Mouse (Mus musculus): ENCODE measurements around the gene Klhl22. TPM values are rescaled to one million over a fixed set of nuclear protein-coding genes. Genes with fewer than 3 reads are reported as not detected.

The Klhl22 gene
- polyA plus RNA-seq, 1 experiment from 2014 or later, result 83.9 TPM

- Histone ChIP-seq H3K36me3 (peaks cover 43% of the 10 kb centered on the region), H3K27me3 (no peaks in the 10 kb centered on the region), H3K4me2 (no peak overlapping the region), H3K27ac (no peak overlapping the region), H3K4me3 (no peak overlapping the region), H3K4me1 (peaks cover 35% of the 10 kb centered on the region), H3K9me3 (no peaks in the 10 kb centered on the region), H3K9ac (no peak overlapping the region)
- 82% methylated on average over 4 of the region's 4 CpGs for WGBS
- ATAC-seq (ENCODE audit: insufficient number of reproducible peaks, low FRiP score, low TSS enrichment, low read depth), result no peak
These were observed 34.6 kb downstream of the Klhl22 start for GRCm38 (mm10) chr16:17794047-17794446.

- H3K27ac ChIP-seq, result peak overlapping the region; percentile 40
- no peak overlapping the region for H3K9ac ChIP-seq
- ATAC-seq (ENCODE audit: insufficient number of reproducible peaks, low FRiP score, low TSS enrichment, low read depth), result no peak
- no peaks in the 10 kb centered on the region for H3K9me3 ChIP-seq
- WGBS, result 66% methylated on average over 5 of the region's 5 CpGs
- no peak overlapping the region for H3K4me2 ChIP-seq
- H3K4me1 ChIP-seq, result peaks cover 49% of the 10 kb centered on the region
- H3K36me3 ChIP-seq, result peaks cover 30% of the 10 kb centered on the region
- H3K27me3 ChIP-seq, result no peaks in the 10 kb centered on the region
- no peak overlapping the region for H3K4me3 ChIP-seq
These were observed 36.2 kb downstream of the Klhl22 start for GRCm38 (mm10) chr16:17795643-17796042.

DNA sequence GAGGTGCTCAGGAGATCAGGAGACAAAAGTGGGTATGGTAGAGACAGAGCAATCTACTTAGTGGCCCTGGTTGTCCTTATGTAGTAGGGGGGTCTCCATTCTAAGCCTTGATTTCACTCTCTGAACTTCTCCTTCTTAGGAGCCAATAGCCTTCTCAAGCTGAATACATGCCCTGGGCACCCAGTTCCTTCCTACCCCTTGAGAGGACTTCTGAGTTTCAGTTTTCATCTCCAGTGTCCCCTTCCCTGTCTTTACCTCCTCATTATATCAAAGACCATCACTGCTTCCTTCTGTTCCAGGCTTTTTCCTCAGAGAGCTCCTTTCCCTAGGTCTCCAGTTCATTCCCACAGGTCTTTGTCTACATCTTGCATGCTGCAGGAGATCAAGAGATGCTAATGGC lies 37.1 kb downstream of the Klhl22 start:
- Histone ChIP-seq H3K27me3 (0 out of 2 replicates have a peak, but pooled peaks cover under 1% of the 10 kb centered on the region), H3K4me3 (peak overlapping the region; percentile 70), H3K4me2 (peak overlapping the region; percentile 62), H3K36me3 (peaks cover 21% of the 10 kb centered on the region), H3K4me1 (peaks cover 57% of the 10 kb centered on the region), H3K27ac (peak overlapping the region; percentile 98), H3K9me3 (no peaks in the 10 kb centered on the region), H3K9ac (peak overlapping the region; percentile 92)
- no peak for ATAC-seq (ENCODE audit: insufficient number of reproducible peaks, low FRiP score, low TSS enrichment, low read depth)

GRCm38 (mm10) chr16:17796971-17797811 lies 37.8 kb downstream of the Klhl22 start, which contains the start of gene Scarf2:
Gene Scarf2, plus strand, starts transcription at chr16:17797282.
- Histone ChIP-seq H3K27ac (peak within 1 kb of the TSS; percentile 98), H3K9ac (peak within 1 kb of the TSS; percentile 92), H3K9me3 (no peaks in the 10 kb centered on the region), H3K4me3 (peak within 1 kb of the TSS; percentile 70), H3K4me2 (peak within 1 kb of the TSS; percentile 62), H3K27me3 (peaks cover 7% of the 10 kb centered on the region), H3K4me1 (peaks cover 64% of the 10 kb centered on the region), H3K36me3 (peaks cover 15% of the 10 kb centered on the region)
- WGBS, result under 1% methylated on average over 70 of the region's 81 CpGs
- ATAC-seq (ENCODE audit: insufficient number of reproducible peaks, low FRiP score, low TSS enrichment, low read depth), result peak; percentile 76

GRCm38 (mm10) chr16:17797812-17798311 lies 38.4 kb downstream of the Klhl22 start:
- WGBS, result 2% methylated on average over 29 of the region's 29 CpGs
- Histone ChIP-seq H3K9ac (peak overlapping the region; percentile 92), H3K36me3 (peaks cover 11% of the 10 kb centered on the region), H3K27me3 (peaks cover 14% of the 10 kb centered on the region), H3K9me3 (no peaks in the 10 kb centered on the region), H3K4me3 (peak overlapping the region; percentile 70), H3K4me1 (peaks cover 71% of the 10 kb centered on the region), H3K27ac (peak overlapping the region; percentile 98), H3K4me2 (peak overlapping the region; percentile 62)
- ATAC-seq (ENCODE audit: insufficient number of reproducible peaks, low FRiP score, low TSS enrichment, low read depth), result 0 out of 2 replicates have a peak, but pooled peaks have one; percentile 13

GRCm38 (mm10) chr16:17798321-17799180 lies 39.1 kb downstream of the Klhl22 start:
- Histone ChIP-seq H3K27me3 (peaks cover 21% of the 10 kb centered on the region), H3K4me3 (peak overlapping the region; percentile 70), H3K27ac (peak overlapping the region; percentile 98), H3K36me3 (peaks cover 11% of the 10 kb centered on the region), H3K9ac (peak overlapping the region; percentile 92), H3K9me3 (no peaks in the 10 kb centered on the region), H3K4me1 (peaks cover 78% of the 10 kb centered on the region), H3K4me2 (peak overlapping the region; percentile 62)
- 2% methylated on average over 41 of the region's 45 CpGs for WGBS
- ATAC-seq (ENCODE audit: insufficient number of reproducible peaks, low FRiP score, low TSS enrichment, low read depth), result peak; percentile 58

GRCm38 (mm10) chr16:17799584-17799983 lies 40.2 kb downstream of the Klhl22 start:
- Histone ChIP-seq H3K27me3 (peaks cover 25% of the 10 kb centered on the region), H3K4me3 (peak overlapping the region; percentile 70), H3K4me1 (peaks cover 88% of the 10 kb centered on the region), H3K36me3 (peaks cover 17% of the 10 kb centered on the region), H3K27ac (no peak overlapping the region), H3K9me3 (no peaks in the 10 kb centered on the region), H3K9ac (no peak overlapping the region), H3K4me2 (peak overlapping the region; percentile 62)
- no peak for ATAC-seq (ENCODE audit: insufficient number of reproducible peaks, low FRiP score, low TSS enrichment, low read depth)

DNA sequence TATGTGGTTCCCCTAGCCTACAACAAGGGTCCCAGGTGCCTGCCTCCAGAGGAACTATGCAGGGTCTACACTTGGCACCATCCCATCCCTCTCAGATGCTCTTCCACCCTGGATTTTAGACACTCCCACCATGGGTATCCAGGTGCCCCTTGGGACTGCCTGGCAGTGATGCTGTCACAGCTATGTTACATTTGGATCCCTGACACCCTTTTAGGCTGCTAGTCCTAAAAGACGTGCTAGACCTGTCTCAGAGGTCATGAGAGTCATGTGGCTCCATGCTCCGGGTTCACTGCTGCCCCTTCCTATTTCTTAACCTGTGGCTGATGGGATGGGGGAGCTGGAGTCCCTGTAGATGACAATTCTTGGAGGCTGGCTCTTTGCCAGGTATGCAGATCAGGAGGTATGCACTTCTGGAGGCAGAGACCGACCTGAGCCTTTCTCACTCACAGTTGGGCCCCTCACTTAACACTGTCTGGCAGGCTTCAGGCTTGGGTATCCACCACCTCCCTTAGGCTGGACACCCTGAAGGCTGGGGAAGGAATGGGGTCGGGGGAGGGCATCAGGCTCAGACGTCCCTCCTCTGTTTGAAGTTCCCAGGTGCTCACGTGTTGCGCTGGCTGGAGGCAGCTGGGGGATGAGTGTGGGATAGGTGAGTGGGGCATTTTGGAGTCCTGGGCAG lies 42.5 kb downstream of the Klhl22 start:
- Histone ChIP-seq H3K27me3 (peaks cover 25% of the 10 kb centered on the region), H3K4me1 (peaks cover 95% of the 10 kb centered on the region), H3K9me3 (no peaks in the 10 kb centered on the region), H3K9ac (peak overlapping the region; percentile 4; the same call in 1 of the 2 replicates), H3K4me3 (no peak overlapping the region; the same call in 1 of the 2 replicates), H3K27ac (no peak overlapping the region), H3K36me3 (peaks cover 27% of the 10 kb centered on the region), H3K4me2 (peak overlapping the region; percentile 52)
- ATAC-seq (ENCODE audit: insufficient number of reproducible peaks, low FRiP score, low TSS enrichment, low read depth), result no peak
- WGBS, result 24% methylated on average over 7 of the region's 7 CpGs

DNA sequence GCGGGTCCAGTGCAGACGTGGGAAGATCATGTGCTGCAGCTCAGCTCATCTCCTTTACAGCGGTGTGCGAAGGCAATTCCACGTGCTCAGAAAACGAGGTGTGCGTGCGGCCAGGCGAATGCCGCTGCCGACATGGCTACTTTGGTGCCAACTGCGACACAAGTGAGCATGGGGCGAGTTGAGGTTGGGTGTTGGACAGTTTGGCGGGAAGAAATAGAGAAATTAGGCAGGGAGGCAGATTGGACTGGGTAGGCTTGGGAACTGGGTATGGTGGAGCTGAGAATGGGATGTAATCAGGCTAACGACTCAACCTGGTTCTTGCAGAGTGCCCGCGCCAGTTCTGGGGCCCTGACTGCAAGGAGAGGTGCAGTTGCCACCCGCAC lies 43.0 kb downstream of the Klhl22 start:
- Histone ChIP-seq H3K4me1 (peaks cover 95% of the 10 kb centered on the region), H3K9ac (no peak overlapping the region), H3K36me3 (peaks cover 31% of the 10 kb centered on the region), H3K4me3 (peak overlapping the region; percentile 32), H3K27ac (no peak overlapping the region), H3K27me3 (peaks cover 25% of the 10 kb centered on the region), H3K4me2 (peak overlapping the region; percentile 52), H3K9me3 (no peaks in the 10 kb centered on the region)
- ATAC-seq (ENCODE audit: insufficient number of reproducible peaks, low FRiP score, low TSS enrichment, low read depth), result no peak
- 18% methylated on average over 18 of the region's 18 CpGs for WGBS

DNA sequence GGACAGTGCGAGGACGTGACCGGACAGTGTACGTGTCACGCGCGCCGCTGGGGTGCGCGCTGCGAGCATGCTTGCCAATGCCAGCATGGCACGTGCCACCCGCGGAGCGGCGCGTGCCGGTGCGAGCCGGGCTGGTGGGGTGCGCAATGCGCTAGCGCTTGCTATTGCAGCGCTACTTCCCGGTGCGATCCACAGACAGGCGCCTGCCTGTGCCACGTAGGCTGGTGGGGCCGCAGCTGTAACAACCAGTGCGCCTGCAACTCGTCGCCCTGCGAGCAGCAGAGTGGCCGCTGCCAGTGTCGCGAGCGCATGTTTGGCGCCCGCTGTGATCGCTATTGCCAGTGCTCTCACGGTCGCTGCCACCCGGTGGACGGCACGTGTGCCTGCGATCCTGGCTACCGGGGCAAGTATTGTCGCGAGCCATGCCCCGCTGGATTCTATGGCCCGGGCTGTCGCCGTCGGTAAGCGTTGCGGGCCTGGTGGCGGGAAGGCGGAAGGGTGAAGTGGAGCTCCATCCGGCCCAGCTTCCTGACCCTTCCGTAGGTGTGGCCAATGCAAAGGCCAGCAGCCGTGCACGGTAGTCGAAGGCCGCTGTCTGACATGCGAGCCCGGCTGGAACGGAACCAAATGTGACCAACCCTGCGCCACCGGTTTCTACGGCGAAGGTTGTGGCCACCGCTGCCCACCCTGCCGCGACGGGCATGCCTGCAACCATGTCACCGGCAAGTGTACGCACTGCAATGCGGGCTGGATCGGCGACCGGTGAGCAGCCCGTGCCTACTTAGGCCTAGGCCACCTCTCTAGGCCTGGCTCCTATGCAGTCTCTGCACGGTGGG lies 43.6 kb downstream of the Klhl22 start:
- Histone ChIP-seq H3K27me3 (peaks cover 25% of the 10 kb centered on the region), H3K4me1 (peaks cover 98% of the 10 kb centered on the region), H3K4me2 (peak overlapping the region; percentile 52), H3K27ac (peak overlapping the region; percentile 59; the same call in 1 of the 2 replicates), H3K4me3 (peak overlapping the region; percentile 32), H3K9ac (no peak overlapping the region), H3K9me3 (no peaks in the 10 kb centered on the region), H3K36me3 (peaks cover 36% of the 10 kb centered on the region)
- WGBS, result 13% methylated on average over 83 of the region's 83 CpGs
- no peak for ATAC-seq (ENCODE audit: insufficient number of reproducible peaks, low FRiP score, low TSS enrichment, low read depth)

All from limb, embryonic 15.5 days (tissue).